Mouse (Mus musculus) lung, postnatal 36 days (tissue): ENCODE measurements around the gene Ppp2r5a.
A peak's percentile ranks its signal among the peaks of the same experiment; 100 is the strongest.

Experiments
- DNase-seq: peaks from one replicate; pipeline ENCODE4 v3.0.0; 2022; ENCODE audit warnings: mixed read lengths

Ppp2r5a gene

GRCm38 (mm10) chr1:191417111-191417510, 14.0 kb upstream of the Ppp2r5a start:
- DNase-seq = no peak

DNA sequence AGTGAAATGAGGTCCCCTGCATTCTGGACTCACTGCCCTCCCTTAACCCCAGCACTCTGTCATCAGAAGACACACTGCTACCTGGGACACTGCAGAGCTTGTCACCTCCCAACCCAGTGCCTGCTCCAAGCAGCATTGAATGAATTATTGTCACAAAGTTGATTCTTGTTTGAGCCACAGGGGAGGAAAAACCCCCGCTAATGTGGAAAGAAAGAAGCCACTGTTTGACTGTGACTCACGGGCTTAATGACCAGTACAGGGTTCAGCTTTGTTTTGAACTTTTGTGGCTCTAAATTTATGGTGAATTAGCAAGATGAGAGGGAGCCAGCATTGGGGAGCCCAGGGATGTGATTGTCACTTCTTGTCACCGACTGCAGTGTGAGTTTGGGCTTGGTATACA, 13.5 kb upstream of the Ppp2r5a start:
- no peak for DNase-seq

GRCm38 (mm10) chr1:191414432-191414831, 11.4 kb upstream of the Ppp2r5a start:
- DNase-seq = no peak

GRCm38 (mm10) chr1:191413691-191414415, 10.8 kb upstream of the Ppp2r5a start:
- DNase-seq = no peak

DNA sequence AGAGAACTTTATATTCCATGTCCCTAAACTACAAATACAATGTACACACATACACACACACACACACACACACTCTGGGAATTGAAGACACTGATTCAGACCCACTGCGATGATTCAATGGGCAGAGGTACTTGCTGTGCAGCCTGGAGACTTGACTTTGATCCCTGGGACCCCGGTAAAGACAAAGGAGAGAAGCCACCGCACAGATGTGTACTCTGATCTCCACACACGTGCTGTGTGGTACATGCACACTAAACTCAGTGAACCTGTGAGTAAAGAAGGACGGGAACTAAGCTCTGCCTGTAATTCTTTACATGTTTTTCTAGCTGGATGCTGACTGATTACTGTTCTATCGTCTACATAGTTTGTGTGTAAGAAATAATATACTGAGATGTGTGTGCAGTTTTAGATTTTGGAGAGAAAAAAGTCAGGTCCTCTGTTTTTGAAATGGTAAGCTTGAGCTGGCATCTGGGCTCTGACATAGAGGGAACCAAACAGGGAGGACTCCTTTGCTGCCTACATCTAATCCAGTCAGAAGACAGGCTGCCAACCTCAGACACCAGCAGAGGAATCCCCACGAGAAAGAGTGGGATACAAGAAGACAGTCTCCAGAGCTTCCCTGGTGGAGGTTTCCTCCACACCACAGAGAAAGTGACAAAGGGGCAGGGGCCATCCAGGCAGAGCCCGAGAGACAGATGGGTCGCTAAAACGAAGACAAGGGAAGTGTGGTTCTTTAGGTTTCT, 7.4 kb upstream of the Ppp2r5a start:
- no peak for DNase-seq

- no peak for DNase-seq
Measured at GRCm38 (mm10) chr1:191407246-191407645, 4.2 kb upstream of the Ppp2r5a start.

GRCm38 (mm10) chr1:191406516-191406915, 3.4 kb upstream of the Ppp2r5a start:
- no peak for DNase-seq

GRCm38 (mm10) chr1:191404721-191405329, 1.8 kb upstream of the Ppp2r5a start:
- no peak for DNase-seq

- no peak for DNase-seq
Measured at GRCm38 (mm10) chr1:191404301-191404700, 1.2 kb upstream of the Ppp2r5a start.

- DNase-seq = no peak
Measured at GRCm38 (mm10) chr1:191402506-191402905, 566 bp downstream of the Ppp2r5a start.

DNA sequence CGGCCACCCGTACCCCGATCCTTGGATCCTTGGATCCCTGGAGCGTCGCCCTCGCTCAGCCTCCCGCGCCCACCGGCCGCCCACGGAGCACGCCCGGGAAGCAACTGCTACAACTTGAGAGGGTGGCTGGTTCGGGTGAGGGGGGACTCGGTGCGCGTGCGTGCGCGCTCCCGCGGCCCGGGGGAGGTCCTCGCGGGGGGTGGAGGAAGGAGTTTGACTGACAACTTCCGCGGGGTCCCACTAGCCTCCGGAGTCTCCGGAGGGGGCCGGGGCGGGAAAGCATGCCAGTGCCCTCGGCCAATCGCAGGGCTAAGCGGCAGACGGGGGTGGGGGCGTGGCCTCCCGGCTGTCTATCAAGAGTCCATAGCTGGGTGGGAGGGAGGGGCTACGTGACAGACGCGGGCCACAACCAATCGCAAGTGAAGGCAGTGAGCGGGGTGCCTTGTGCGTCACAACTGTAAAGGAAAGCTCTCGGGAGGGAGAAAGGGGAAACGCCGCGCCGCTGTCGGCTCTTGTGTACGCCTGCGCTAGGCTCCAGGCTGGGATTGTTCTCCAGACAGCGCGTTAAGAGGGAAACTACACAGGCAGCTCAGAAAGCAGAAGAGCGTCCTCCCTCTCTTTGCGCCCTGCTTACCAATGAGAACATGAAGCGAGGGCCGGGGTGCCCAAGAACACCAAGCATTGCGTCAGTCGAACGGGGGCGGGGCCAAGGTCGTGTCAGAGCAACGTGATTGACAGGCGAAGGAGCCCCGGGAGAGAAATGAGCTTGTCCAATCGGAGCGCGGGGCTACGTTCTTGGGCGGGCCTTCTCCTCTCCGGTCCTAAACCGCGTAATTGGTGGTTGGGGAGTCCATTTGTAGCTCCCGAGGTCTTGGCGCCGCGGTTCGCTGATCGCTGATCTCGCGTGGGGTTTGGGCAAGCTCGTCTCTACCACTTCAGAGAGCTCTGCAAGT, 5.9 kb downstream of the Ppp2r5a start:
- peak; percentile 100 for DNase-seq

DNA sequence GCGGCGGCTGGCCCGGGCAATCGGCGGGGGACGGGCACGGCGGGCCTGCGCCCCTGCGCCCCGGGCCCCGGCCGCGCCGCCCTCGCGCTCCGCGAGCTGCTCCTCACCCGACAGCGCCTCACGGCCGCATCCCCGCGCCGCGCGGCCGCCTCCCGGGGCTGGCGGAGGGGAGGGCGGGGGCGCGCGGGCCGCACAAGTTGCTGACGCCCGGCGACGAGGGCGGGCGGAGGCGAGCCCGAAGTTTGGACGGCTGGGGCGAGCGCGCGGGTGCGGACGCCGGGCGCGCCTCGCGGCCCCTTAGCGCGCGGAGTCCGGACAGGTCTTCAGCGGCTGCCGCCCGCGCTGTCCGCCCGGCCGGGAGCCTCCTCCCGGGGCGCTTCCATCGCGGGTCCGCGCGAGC, 6.6 kb downstream of the Ppp2r5a start:
- peak; percentile 60 for DNase-seq

- peak; percentile 58 for DNase-seq
Measured at GRCm38 (mm10) chr1:191395871-191396433, 7.1 kb downstream of the Ppp2r5a start.

GRCm38 (mm10) chr1:191395200-191395599, 7.9 kb downstream of the Ppp2r5a start:
- DNase-seq = no peak

DNA sequence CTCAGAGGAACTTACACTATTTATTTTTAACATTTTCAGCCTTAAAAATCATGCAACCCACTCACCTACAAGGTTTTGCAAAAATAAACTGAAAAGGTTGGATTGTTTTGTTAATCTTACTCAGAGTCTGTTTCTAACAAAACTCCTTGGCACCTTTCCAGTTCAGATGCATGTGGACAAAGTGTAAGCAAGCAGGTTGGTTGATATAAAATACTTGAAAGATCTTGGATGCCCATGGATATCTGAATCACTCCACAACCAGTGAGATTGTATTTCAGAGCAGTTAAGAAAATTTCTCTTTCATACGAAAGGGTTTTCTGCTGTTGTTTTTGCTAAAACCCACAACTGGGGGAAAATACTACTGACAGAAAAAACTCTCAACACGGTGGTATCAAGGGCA, 8.9 kb downstream of the Ppp2r5a start:
- DNase-seq = peak; percentile 65

GRCm38 (mm10) chr1:191393536-191393935, 9.5 kb downstream of the Ppp2r5a start:
- no peak for DNase-seq

- peak; percentile 92 for DNase-seq
Measured at GRCm38 (mm10) chr1:191391311-191391710, 11.8 kb downstream of the Ppp2r5a start.

DNA sequence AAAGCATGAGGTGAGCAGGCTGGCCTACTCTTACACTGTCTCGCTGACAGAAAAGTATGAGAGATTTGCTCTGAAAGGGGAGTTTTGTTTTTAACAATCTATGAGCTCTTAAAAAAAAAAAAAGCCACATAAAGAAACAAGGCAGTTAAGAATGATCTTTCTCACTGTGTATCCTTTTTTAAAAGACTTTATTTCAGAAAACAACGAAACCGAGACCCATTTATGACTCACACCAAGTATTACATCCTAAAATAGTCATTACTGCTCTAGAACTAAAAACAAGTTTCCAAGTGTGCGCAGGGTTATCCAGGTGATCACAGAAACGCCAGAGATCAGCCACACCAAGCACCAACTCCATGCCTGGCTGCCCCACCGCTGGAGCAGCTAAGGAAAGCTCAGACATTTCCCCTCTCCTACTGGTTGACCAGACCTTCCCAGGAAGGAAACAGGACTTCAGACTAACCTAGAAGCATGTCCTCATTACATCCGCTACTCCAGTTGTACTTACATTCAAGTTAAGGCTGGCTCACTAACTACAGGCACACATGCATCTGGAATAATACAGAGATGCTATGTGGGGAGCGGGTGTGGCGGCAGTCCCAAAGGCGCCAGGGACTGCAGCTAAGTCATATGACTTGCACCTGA, 18.2 kb downstream of the Ppp2r5a start:
- no peak for DNase-seq

DNA sequence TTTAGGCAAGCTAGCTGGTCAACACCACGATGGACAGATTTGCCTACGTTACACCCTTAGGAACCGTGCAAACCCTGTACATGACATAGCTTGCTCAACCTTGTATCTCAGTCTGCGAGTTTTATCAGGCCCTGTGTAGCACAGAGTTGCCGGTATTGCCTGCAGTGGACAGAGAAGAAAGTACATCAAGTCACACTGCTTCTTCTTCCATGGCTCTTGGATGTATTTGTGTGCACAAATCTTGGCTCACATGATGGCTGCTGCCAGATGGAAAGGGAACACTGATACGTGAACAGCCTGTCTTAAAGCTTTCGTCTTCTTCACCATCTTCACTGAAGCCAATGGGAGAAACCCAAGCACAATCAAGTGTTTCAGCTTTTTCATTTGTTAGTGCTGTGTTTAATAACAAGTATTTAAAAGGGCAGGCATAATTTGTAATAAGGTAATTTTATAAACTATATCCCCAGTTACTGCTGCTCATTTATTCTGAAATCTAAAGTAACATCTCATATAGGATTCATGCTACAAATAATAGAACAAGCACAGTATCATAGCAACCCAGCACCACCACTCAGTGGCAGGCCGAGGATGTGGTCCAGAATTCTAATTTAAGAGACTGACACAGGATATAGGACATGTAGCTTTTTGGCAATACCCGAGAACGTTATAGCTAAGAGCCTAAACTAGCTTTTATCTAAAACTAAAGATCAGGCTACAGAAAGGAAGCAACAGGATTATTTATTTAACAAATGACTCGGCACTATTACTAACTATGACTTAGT, 20.9 kb downstream of the Ppp2r5a start:
- DNase-seq = no peak

DNA sequence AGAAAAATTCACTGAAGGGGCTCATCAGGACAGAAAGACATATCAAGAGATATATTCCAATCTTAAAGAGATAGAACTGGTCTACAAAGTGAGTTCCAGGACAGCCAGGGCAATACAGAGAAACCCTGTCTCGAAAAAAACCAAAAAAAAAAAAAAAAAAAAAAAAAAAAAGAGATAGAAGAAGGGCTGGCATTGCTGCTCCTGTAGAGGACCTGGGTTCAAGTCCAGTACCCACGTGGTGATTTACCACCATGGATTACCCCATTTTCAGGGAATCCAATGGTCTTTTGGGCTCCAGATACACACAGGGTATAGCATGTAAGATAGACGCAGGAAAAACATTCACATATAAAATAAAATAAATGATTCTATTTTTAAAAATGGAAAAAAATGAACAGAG, 22.2 kb downstream of the Ppp2r5a start:
- no peak for DNase-seq

DNA sequence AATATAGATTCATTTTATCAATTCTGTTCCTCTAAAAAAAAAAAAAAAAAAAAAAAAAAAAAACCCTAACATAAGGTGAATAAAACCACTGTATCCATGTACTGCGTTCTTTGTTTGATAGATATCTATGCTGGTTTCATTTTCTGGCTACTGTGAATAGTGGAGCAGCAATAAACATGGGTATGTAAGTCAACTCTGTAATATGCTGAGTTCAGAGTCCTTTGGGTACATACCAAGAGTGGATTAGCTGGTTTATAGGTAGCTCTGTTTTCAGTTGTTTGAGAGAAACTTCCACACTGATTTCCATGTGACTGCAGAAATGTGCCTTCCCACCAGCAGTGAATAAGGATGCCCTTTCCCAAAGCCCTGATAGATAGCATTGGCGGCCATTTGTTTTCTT, 25.0 kb downstream of the Ppp2r5a start:
- DNase-seq = no peak
